Mouse (Mus musculus) heart, adult 2 months (tissue): Measurements from ENCODE around the gene Sox2.

Experiments used
- CTCF ChIP-seq: fragments of 200-600 bp; IDR thresholded peaks from 2 replicates; pipeline ENCODE4 v1.8.1; 2022; ENCODE audit warnings: antibody characterized with exemption, mild to moderate bottlenecking, moderate library complexity
- EP300 ChIP-seq: fragments of 200-500 bp; IDR thresholded peaks from 2 replicates; pipeline ENCODE4 v1.6.1; 2011; ENCODE audit warnings: low read depth, low read length, control low read depth; ENCODE audit not compliant: insufficient read depth
- POLR2A ChIP-seq: fragments of 200-500 bp; IDR thresholded peaks from 2 replicates; pipeline ENCODE4 v1.6.1; 2011; ENCODE audit warnings: mild to moderate bottlenecking, low read depth, low read length, control low read depth; ENCODE audit not compliant: insufficient read depth

DNA sequence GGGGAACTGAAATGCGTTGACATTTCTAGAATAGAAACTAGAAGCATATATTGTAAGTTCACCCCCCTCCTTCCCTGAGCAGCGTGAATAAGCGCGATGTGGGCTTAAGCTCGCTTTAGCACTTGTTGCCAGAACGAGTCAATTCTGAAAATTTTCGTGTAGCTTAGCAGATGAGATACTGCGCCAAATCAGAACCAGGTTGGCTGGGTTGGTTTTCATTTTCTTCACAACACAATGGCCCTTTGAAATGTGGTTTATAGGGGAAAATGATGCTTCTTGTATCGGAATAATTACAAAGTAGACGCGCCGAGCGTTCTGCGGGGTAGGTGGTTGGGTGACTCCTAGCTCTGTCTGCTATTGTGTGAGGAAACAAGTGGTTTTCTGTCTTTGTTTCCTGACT lies 2.4 kb downstream of the Sox2 start:
- no peak for TF ChIP-seq CTCF
- no peak for TF ChIP-seq POLR2A
- no peak for TF ChIP-seq EP300
